Mouse (Mus musculus) ES-E14 (cell line): ENCODE measurements around the gene Ap1b1. TPM values are rescaled to one million over a fixed set of nuclear protein-coding genes. Genes with fewer than 3 reads are reported as not detected.

Experiments used
- DNase-seq: peaks from one replicate; pipeline ENCODE4 v3.0.0-alpha.2; 2013; ENCODE audit warnings: low read depth, low spot score
- H3K27ac ChIP-seq: 2 replicates; pipeline ENCODE4 v1.5.1; 2012; ENCODE audit warnings: low read depth, mild to moderate bottlenecking, low read length, moderate library complexity, mixed read lengths; ENCODE audit not compliant: poor library complexity, insufficient read depth, severe bottlenecking
- H3K36me3 ChIP-seq: 2 replicates; pipeline ENCODE4 v1.6.1; 2012; ENCODE audit warnings: mild to moderate bottlenecking, low read length, moderate library complexity, mixed read lengths; ENCODE audit not compliant: control insufficient read depth, poor library complexity, insufficient read depth, severe bottlenecking
- H3K4me1 ChIP-seq, 2 experiments: fragments of 150-350 bp in 1 of 2; sonication (generic) in 1 of 2; 2 replicates each; pipeline ENCODE4 v1.6.1; 2012; ENCODE audit warnings: low read length in 2 of 2, mild to moderate bottlenecking in 1 of 2, mixed read lengths in 1 of 2; ENCODE audit not compliant: control insufficient read depth in 2 of 2, insufficient read depth in 2 of 2, poor library complexity in 1 of 2
- H3K4me3 ChIP-seq, 2 experiments: fragments of 150-350 bp in 1 of 2; sonication (generic) in 1 of 2; 2 replicates each; pipeline ENCODE4 v1.5.1; 2012; ENCODE audit warnings: low read length in 2 of 2, low read depth in 1 of 2, mild to moderate bottlenecking in 1 of 2, mixed read lengths in 1 of 2; ENCODE audit not compliant: insufficient read depth in 1 of 2, poor library complexity in 1 of 2, severe bottlenecking in 1 of 2
- H3K9ac ChIP-seq: 2 replicates; pipeline ENCODE4 v1.6.1; 2012; ENCODE audit warnings: low read depth, mild to moderate bottlenecking, low read length, mixed read lengths; ENCODE audit not compliant: poor library complexity, insufficient read depth, severe bottlenecking
- H3K9me3 ChIP-seq: fragments of 150-350 bp; sonication (generic); 2 replicates; pipeline ENCODE4 v1.6.1; 2012; ENCODE audit warnings: low read depth, mild to moderate bottlenecking, low read length; ENCODE audit not compliant: control insufficient read depth, insufficient read depth
- CHD2 ChIP-seq: IDR thresholded peaks from 2 replicates; pipeline ENCODE4 v1.6.1; 2014; ENCODE audit warnings: mild to moderate bottlenecking, low read depth, low read length, inconsistent platforms
- HCFC1 ChIP-seq: IDR thresholded peaks from 2 replicates; pipeline ENCODE4 v1.6.1; 2012; ENCODE audit warnings: low read length, inconsistent platforms, borderline replicate concordance; ENCODE audit not compliant: insufficient read depth
- MAFK ChIP-seq: IDR thresholded peaks from 2 replicates; pipeline ENCODE4 v1.6.1; 2014; ENCODE audit warnings: mild to moderate bottlenecking, low read depth, low read length, inconsistent platforms; ENCODE audit not compliant: insufficient read depth
- ZC3H11A ChIP-seq: IDR thresholded peaks from 2 replicates; pipeline ENCODE4 v1.6.1; 2012; ENCODE audit warnings: low read depth, mild to moderate bottlenecking, inconsistent platforms, low read length, borderline replicate concordance
- ZNF384 ChIP-seq: IDR thresholded peaks from 2 replicates; pipeline ENCODE4 v1.6.1; 2012; ENCODE audit warnings: low read depth, low read length, inconsistent platforms
- in situ Hi-C, 2 experiments: fragments of 600-800 bp; cut with MboI; formaldehyde crosslinking; loops; one replicate each; pipeline ENCODE4 v1.15.1; 2025; ENCODE audit warnings: low sequenced_read_pairs in 2 of 2, inconsistent platforms in 1 of 2; ENCODE audit not compliant: unreplicated experiment in 2 of 2
- total RNA-seq: library from RNA; depleted of rRNA; stranded (reverse); fragments of 300-350 nt; gene quantifications from 2 replicates; pipeline ENCODE4 v1.2.3, GENCODE M21; 2012

The Ap1b1 gene
- total RNA-seq, 1 experiment, result 42.4 TPM

DNA sequence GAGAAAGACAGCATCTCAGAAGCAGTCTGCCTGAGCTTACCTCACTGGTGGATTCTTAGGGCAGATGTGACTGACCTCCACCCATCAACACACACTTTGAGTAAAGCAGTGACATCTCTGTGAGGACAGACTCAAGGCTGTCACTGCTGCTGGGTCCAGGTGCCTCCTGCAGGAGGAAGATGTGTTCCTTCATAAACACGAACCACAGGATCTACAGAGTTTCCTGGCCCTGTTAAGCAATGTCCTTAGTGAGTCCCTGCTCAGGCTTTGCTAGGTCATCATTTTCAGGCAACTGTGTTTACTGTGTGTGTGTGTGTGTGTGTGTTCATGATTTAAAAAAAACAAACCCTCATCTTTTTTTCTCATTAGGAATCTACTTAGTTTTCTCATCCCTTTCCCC, 24.9 kb downstream of the Ap1b1 start:
- H3K36me3 ChIP-seq, result peaks cover 24% of the 10 kb centered on the region
- H3K4me1 ChIP-seq, result peaks cover 0 to 3% of the 10 kb centered on the region in 2 experiments; a peak in 1 of 4 replicates
- in situ Hi-C loops, result no loop called here
- no peak overlapping the region for H3K27ac ChIP-seq
- H3K4me3 ChIP-seq, result no peak overlapping the region
- no peak for TF ChIP-seq HCFC1
- no peak for TF ChIP-seq CHD2
- no peak for TF ChIP-seq ZNF384
- TF ChIP-seq ZC3H11A, result no peak
- TF ChIP-seq MAFK, result no peak
- DNase-seq, result no peak
- no peak overlapping the region for H3K9ac ChIP-seq
- H3K9me3 ChIP-seq, result no peaks in the 10 kb centered on the region

DNA sequence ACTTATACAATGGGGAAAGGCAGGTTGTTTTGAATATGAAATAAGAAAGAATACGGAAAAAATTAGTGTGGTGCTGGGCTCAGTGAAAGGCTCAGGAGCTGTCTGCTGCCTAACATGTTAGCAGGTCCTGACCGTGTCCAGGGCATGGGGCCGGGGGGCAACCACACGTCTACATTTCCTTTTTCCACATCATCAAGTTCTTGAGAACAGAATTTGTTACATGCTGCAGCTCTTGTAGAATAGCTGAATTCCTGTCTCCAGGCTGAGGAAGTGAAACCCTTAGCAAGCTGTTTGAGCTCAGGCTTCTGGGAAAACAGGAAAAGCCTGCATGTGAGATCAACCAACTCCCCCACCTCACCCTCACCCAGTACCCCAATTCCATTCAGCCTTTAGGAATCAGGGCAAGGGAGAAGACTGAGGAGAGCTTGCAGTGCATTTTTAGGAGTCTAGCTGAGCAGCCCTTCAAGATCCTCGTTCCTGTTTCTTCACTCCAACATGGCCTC, 25.6 kb downstream of the Ap1b1 start:
- no peak overlapping the region for H3K9ac ChIP-seq
- H3K36me3 ChIP-seq, result peaks cover 30% of the 10 kb centered on the region
- H3K4me1 ChIP-seq, result peaks cover 0 to 2% of the 10 kb centered on the region in 2 experiments; a peak in 1 of 4 replicates
- no peak for DNase-seq
- no peak overlapping the region for H3K4me3 ChIP-seq
- in situ Hi-C loops, result no loop called here
- H3K27ac ChIP-seq, result no peak overlapping the region
- TF ChIP-seq ZNF384 (no peak), ZC3H11A (no peak), CHD2 (no peak), MAFK (no peak), HCFC1 (no peak)
- no peaks in the 10 kb centered on the region for H3K9me3 ChIP-seq

- peaks cover 53% of the 10 kb centered on the region for H3K36me3 ChIP-seq
- DNase-seq, result peak; percentile 4
- in situ Hi-C loops, result no loop called here
These were observed 29.1 kb downstream of the Ap1b1 start for GRCm38 (mm10) chr11:5015720-5016119.

GRCm38 (mm10) chr11:5016286-5016685, 29.7 kb downstream of the Ap1b1 start:
- no peak overlapping the region for H3K4me3 ChIP-seq
- H3K9ac ChIP-seq, result no peak overlapping the region
- no peak for DNase-seq
- TF ChIP-seq MAFK (no peak), HCFC1 (no peak), ZNF384 (no peak), CHD2 (no peak), ZC3H11A (no peak)
- no peak overlapping the region for H3K27ac ChIP-seq
- no peaks in the 10 kb centered on the region for H3K4me1 ChIP-seq
- peaks cover 54% of the 10 kb centered on the region for H3K36me3 ChIP-seq
- in situ Hi-C loops, result no loop called here
- no peaks in the 10 kb centered on the region for H3K9me3 ChIP-seq

More at GRCm38 (mm10) chr11:5015720-5016119, 29.1 kb downstream of the Ap1b1 start:
- H3K27ac ChIP-seq, result no peak overlapping the region
- H3K9ac ChIP-seq, result no peak overlapping the region
- H3K9me3 ChIP-seq, result no peaks in the 10 kb centered on the region
- H3K4me3 ChIP-seq, result no peak overlapping the region
- no peaks in the 10 kb centered on the region for H3K4me1 ChIP-seq
- no peak for TF ChIP-seq HCFC1
- no peak for TF ChIP-seq ZC3H11A
- TF ChIP-seq CHD2, result no peak
- no peak for TF ChIP-seq ZNF384
- no peak for TF ChIP-seq MAFK

GRCm38 (mm10) chr11:5017506-5017905, 30.9 kb downstream of the Ap1b1 start:
- Histone ChIP-seq H3K9ac (no peak overlapping the region), H3K9me3 (no peaks in the 10 kb centered on the region), H3K4me1 (no peaks in the 10 kb centered on the region), H3K27ac (no peak overlapping the region), H3K4me3 (no peak overlapping the region), H3K36me3 (peaks cover 54% of the 10 kb centered on the region)
- peak; percentile 7 for DNase-seq
- TF ChIP-seq MAFK, result no peak
- no peak for TF ChIP-seq ZC3H11A
- no peak for TF ChIP-seq HCFC1
- no peak for TF ChIP-seq CHD2
- no peak for TF ChIP-seq ZNF384
- in situ Hi-C loops, result no loop called here
